Mouse (Mus musculus): Measurements from ENCODE around the gene Foxn2. TPM values are rescaled to one million over a fixed set of nuclear protein-coding genes. Genes with fewer than 3 reads are reported as not detected.

Gene Foxn2
- total RNA-seq (2014; rRNA removed; ENCODE audit: low replicate concordance): 7.8 and 9.0 TPM in 2 replicates
- 4.9 and 5.4 TPM in 2 replicates for polyA plus RNA-seq (2015; fragmentation: Nextera tagmentation; extraction: Ambion mirVana)

DNA sequence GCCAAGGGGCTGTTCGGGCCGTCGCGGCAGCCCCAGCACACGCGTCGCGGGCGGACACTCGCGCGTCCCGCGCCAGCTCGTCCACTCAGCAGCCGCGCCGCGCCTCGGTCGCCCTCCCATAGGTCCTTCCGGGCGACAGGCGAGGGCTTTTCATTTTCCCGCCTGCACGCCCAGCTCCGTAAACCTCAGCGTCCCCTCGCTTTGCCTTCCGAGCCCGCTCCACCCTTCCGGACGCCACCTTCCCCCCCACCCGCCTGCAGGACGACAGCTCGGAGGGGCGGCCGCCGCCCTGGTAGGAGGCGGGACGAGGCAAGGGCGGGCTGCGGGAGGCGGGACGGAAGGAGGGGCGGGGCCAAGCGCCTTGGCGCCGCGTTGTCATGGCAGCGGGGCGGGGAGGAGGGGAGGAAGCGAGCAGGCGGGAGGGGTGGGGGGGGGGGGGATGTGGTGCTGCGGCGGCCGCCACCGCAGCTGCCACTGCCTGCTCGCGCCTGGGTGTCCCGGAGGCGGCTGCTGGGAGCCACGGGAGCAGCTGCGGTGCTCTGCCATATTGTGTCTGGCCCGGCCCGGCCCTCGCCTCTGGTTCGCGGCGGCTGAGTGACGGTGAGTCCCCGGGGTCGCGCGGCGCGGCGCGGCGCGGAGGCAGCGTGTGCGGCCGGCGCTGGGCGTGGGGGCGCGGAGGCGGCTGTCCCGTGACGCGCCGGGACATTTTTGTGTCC, at the start of gene Foxn2:
Gene Foxn2 (plus strand): TSS at position 427 of the 716 bp plus-strand sequence.
- Histone ChIP-seq H3K9ac (replicated peaks; ENCODE audit: low read depth, low read length) (peak within 1 kb of the TSS; percentile 94), H3K9me3 (replicated peaks; ENCODE audit: control insufficient read depth, low read length) (no peaks in the 10 kb centered on the region), H3K4me1 (ENCODE audit: control insufficient read depth, insufficient read depth) (peaks cover 5% of the 10 kb centered on the region; the same call in 1 of the 2 replicates), H3K27me3 (ENCODE audit: control insufficient read depth, insufficient read depth, low read length) (no peaks in the 10 kb centered on the region), H3K4me3 (ENCODE audit: low read depth, low read length) (peak within 1 kb of the TSS; percentile 91), H3K27ac (ENCODE audit: low read depth) (peak within 1 kb of the TSS; percentile 84), H3K36me3 (replicated peaks; ENCODE audit: control insufficient read depth, insufficient read depth, low read length) (no peaks in the 10 kb centered on the region), H3K4me2 (ENCODE audit: low read depth, low read length) (peak within 1 kb of the TSS; percentile 97)
- TF ChIP-seq EP300 (IDR thresholded peaks at IDR 0.05; ENCODE audit: low read depth) (no peak), CTCF (IDR thresholded peaks at IDR 0.05; ENCODE audit: low read depth) (no peak)
- ATAC-seq (ENCODE audit: insufficient read depth, low read depth) (peak; percentile 90), DNase-seq (ENCODE audit: low spot score) (peak; percentile 91)
- WGBS: under 1% methylated on average over 66 of the region's 93 CpGs

DNA sequence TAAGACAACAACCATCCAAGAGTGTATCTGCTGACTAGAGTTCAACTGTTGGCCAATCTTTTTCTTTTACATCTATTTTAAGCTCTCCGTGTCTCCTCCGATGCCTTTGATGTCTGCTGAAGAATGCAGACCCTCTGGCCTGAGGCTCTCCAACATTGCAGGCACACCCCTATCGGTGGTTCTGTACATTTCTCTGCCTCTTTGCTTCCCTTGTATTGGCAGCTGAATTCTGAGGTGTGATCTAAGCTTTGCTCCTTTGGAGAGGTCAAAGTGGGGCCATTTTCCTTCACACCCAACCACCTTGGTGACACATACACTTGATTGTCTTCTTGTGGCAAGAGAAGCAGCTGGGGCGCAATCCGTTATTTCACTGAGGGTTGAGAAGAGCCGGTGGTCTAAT, 43.0 kb upstream of the Foxn2 start:
- no peak for DNase-seq (ENCODE audit: low spot score)
- Histone ChIP-seq H3K4me3 (ENCODE audit: low read depth, low read length) (no peak overlapping the region), H3K9ac (replicated peaks; ENCODE audit: low read depth, low read length) (no peak overlapping the region), H3K9me3 (replicated peaks; ENCODE audit: control insufficient read depth, low read length) (no peaks in the 10 kb centered on the region), H3K27me3 (ENCODE audit: control insufficient read depth, insufficient read depth, low read length) (no peaks in the 10 kb centered on the region), H3K36me3 (replicated peaks; ENCODE audit: control insufficient read depth, insufficient read depth, low read length) (no peaks in the 10 kb centered on the region), H3K4me2 (ENCODE audit: low read depth, low read length) (no peak overlapping the region), H3K4me1 (ENCODE audit: control insufficient read depth, insufficient read depth) (no peaks in the 10 kb centered on the region), H3K27ac (ENCODE audit: low read depth) (no peak overlapping the region)
- ATAC-seq (ENCODE audit: insufficient read depth, low read depth): no peak
- 59% methylated on average over 6 of the region's 6 CpGs for WGBS
- TF ChIP-seq EP300 (IDR thresholded peaks at IDR 0.05; ENCODE audit: low read depth) (no peak), CTCF (IDR thresholded peaks at IDR 0.05; ENCODE audit: low read depth) (no peak)

DNA sequence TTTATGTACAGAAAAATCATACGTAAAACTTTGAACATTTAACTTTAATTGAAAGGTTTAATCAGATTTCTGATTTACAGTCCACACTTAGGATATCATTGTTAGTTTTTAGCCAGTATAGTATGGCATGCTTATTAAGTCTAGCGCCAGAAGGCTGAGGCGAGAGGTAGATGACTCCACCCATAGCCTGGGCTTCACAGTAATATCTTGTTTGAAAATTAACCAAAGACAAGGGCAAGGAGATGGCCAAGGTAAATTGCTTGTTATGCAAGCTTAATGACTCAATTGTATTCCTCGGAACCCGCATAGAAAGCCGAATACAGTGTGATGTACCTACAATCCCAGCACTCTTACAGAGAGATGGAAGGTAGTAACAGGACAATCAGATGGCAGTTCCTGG, 42.4 kb upstream of the Foxn2 start:
- DNase-seq (ENCODE audit: low spot score): no peak
- H3K9ac ChIP-seq (replicated peaks; ENCODE audit: low read depth, low read length): no peak overlapping the region
- TF ChIP-seq CTCF (IDR thresholded peaks at IDR 0.05; ENCODE audit: low read depth) (no peak), EP300 (IDR thresholded peaks at IDR 0.05; ENCODE audit: low read depth) (no peak)
- no peaks in the 10 kb centered on the region for H3K27me3 ChIP-seq (ENCODE audit: control insufficient read depth, insufficient read depth, low read length)
- 95% methylated on average over 6 of the region's 6 CpGs for WGBS
- H3K27ac ChIP-seq (ENCODE audit: low read depth): no peak overlapping the region
- no peaks in the 10 kb centered on the region for H3K9me3 ChIP-seq (replicated peaks; ENCODE audit: control insufficient read depth, low read length)
- no peaks in the 10 kb centered on the region for H3K36me3 ChIP-seq (replicated peaks; ENCODE audit: control insufficient read depth, insufficient read depth, low read length)
- H3K4me3 ChIP-seq (ENCODE audit: low read depth, low read length): no peak overlapping the region
- H3K4me1 ChIP-seq (ENCODE audit: control insufficient read depth, insufficient read depth): no peaks in the 10 kb centered on the region
- H3K4me2 ChIP-seq (ENCODE audit: low read depth, low read length): no peak overlapping the region
- no peak for ATAC-seq (ENCODE audit: insufficient read depth, low read depth)

DNA sequence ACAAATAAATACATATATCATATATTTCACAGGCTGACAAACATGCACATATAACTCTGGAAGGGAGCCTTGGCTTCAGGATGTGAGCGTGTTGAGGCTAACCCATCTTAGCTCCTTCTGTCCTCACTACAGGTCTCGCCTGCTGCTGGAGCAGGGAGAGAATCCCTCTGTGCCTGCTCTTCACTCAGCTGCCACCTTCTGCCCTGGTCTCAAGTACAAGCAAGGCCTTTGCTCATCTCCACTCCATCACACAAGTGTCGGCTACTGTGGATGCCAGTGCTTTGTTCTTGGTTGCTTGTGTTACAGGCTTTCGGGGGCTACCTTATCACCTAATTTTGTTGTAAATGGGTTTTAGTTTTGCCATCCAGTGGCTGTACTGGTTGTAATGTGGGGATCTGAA, 41.7 kb upstream of the Foxn2 start:
- no peak overlapping the region for H3K4me2 ChIP-seq (ENCODE audit: low read depth, low read length)
- H3K4me3 ChIP-seq (ENCODE audit: low read depth, low read length): no peak overlapping the region
- no peaks in the 10 kb centered on the region for H3K9me3 ChIP-seq (replicated peaks; ENCODE audit: control insufficient read depth, low read length)
- H3K36me3 ChIP-seq (replicated peaks; ENCODE audit: control insufficient read depth, insufficient read depth, low read length): no peaks in the 10 kb centered on the region
- ATAC-seq (ENCODE audit: insufficient read depth, low read depth) (no peak), DNase-seq (ENCODE audit: low spot score) (no peak)
- 75% methylated on average over 4 of the region's 4 CpGs for WGBS
- H3K27me3 ChIP-seq (ENCODE audit: control insufficient read depth, insufficient read depth, low read length): no peaks in the 10 kb centered on the region
- H3K27ac ChIP-seq (ENCODE audit: low read depth): no peak overlapping the region
- TF ChIP-seq EP300 (IDR thresholded peaks at IDR 0.05; ENCODE audit: low read depth): no peak
- TF ChIP-seq CTCF (IDR thresholded peaks at IDR 0.05; ENCODE audit: low read depth): no peak
- H3K9ac ChIP-seq (replicated peaks; ENCODE audit: low read depth, low read length): no peak overlapping the region
- no peaks in the 10 kb centered on the region for H3K4me1 ChIP-seq (ENCODE audit: control insufficient read depth, insufficient read depth)

DNA sequence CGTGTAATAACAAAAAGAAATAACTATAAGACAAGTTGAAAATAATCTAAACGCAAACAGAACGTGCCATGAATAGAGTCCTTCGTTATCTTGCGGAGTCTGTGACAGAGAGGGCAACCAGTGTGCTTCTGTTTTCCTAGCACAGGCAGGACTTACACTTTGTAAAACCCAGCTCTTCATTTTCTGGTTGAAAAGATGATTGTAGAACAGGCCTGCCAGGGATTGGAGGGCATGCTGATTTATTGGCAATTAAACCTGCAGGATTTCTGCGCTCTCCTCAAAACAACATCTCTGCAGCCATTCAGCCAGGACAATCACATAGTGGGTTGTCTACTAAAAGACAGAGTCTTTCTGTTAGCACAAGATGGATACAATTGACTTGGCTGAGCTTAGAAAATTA, 40.4 kb upstream of the Foxn2 start:
- Histone ChIP-seq H3K4me1 (ENCODE audit: control insufficient read depth, insufficient read depth) (no peaks in the 10 kb centered on the region), H3K36me3 (replicated peaks; ENCODE audit: control insufficient read depth, insufficient read depth, low read length) (no peaks in the 10 kb centered on the region), H3K9me3 (replicated peaks; ENCODE audit: control insufficient read depth, low read length) (no peaks in the 10 kb centered on the region), H3K4me3 (ENCODE audit: low read depth, low read length) (no peak overlapping the region), H3K4me2 (ENCODE audit: low read depth, low read length) (no peak overlapping the region), H3K27me3 (ENCODE audit: control insufficient read depth, insufficient read depth, low read length) (no peaks in the 10 kb centered on the region), H3K27ac (ENCODE audit: low read depth) (no peak overlapping the region), H3K9ac (replicated peaks; ENCODE audit: low read depth, low read length) (no peak overlapping the region)
- TF ChIP-seq EP300 (IDR thresholded peaks at IDR 0.05; ENCODE audit: low read depth): no peak
- TF ChIP-seq CTCF (IDR thresholded peaks at IDR 0.05; ENCODE audit: low read depth): no peak
- 63% methylated on average over 6 of the region's 6 CpGs for WGBS
- no peak for ATAC-seq (ENCODE audit: insufficient read depth, low read depth)
- DNase-seq (ENCODE audit: low spot score): no peak

All from heart, postnatal 0 days (tissue).